Mouse (Mus musculus): ENCODE measurements around the gene Dock3.

DNA sequence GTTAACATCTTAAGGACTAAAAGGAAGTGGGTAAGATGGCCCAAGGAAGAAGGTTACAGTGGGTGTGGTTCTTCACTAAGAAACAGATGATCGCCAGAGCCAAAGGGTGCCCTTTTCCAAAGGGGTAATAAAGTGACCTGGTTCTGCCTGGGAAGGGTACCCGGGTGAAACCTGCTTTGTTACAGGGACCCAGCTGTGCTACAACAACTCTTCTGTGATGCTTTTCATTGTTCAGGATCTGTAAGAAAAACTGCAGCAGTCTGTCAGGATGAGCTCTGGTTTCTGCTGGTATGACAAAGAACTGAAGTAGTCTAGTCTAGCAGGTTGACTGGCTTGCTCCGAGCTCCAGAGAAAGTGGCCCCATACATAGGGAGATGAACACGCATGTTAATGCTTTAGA is 349.5 kb downstream of the Dock3 start:
- TF ChIP-seq CTCF (IDR thresholded peaks at IDR 0.05; ENCODE audit: low read depth) (no peak), EP300 (IDR thresholded peaks at IDR 0.05; ENCODE audit: low read depth) (no peak)

All from liver, embryonic 14.5 days (tissue).